Mouse (Mus musculus) T-helper 1 cell (primary cell): ENCODE measurements around the gene Zfp593.

Source experiments
- in situ Hi-C: fragments of 300-600 bp; cut with MboI, MseI; formaldehyde crosslinking; loops from one replicate; pipeline ENCODE4 v1.15.1; 2025; ENCODE audit warnings: high pct_unique_total_duplicates

The Zfp593 gene

GRCm38 (mm10) chr4:134234876-134235275, 10.5 kb downstream of the Zfp593 start:
- in situ Hi-C loops, result no loop called here

- in situ Hi-C loops, result no loop called here
These were observed 15.0 kb downstream of the Zfp593 start for GRCm38 (mm10) chr4:134230431-134230830.

- in situ Hi-C loops, result no loop called here
These were observed 18.2 kb downstream of the Zfp593 start, which contains the start of gene Catsper4 for GRCm38 (mm10) chr4:134227194-134227593. Gene Catsper4 (minus strand): TSS chr4:134227383.

GRCm38 (mm10) chr4:134222793-134223600, 22.4 kb downstream of the Zfp593 start:
- in situ Hi-C loops, result no loop called here

GRCm38 (mm10) chr4:134206488-134207053, 38.8 kb downstream of the Zfp593 start:
- in situ Hi-C loops, result no loop called here

GRCm38 (mm10) chr4:134203340-134203896, 42.0 kb downstream of the Zfp593 start:
- in situ Hi-C loops, result no loop called here

- in situ Hi-C loops, result no loop called here
These were observed 42.5 kb downstream of the Zfp593 start, which contains the start of gene Gm7534 for GRCm38 (mm10) chr4:134202904-134203303. Gene Gm7534 (minus strand): TSS chr4:134203004.

GRCm38 (mm10) chr4:134199371-134199770, 46.0 kb downstream of the Zfp593 start:
- in situ Hi-C loops, result no loop called here
